ENCODE assay signal across 13 mouse cellular contexts in genomic region chr5:142873718-142874117, GRCm38 (mm10).
"Had no signal": no experiment of that assay in that cellular context is flagged by ENCODE, and none has a peak within 500 bp of the region (broad histone marks: within the 10 kb centered on the region; RNA-seq: fewer than 3 reads in every experiment).

No protein-coding gene starts in this region.

- H3K27ac ChIP-seq: limb, embryonic 12.5 days; liver, embryonic 15.5 days; lung, embryonic 15.5 days; neural tube, embryonic 12.5 days; stomach, postnatal 0 days had no signal

- DNase-seq: kidney, adult 9 months; kidney, postnatal 10 days; kidney, postnatal 4 days; liver; lung, postnatal 36 days; midbrain, embryonic 14.5 days; thymus, adult 18-20 months; thymus, postnatal 14 days had no signal

- H3K27me3 ChIP-seq: limb, embryonic 12.5 days; liver, embryonic 15.5 days; lung, embryonic 15.5 days; neural tube, embryonic 12.5 days had no signal

- H3K4me3 ChIP-seq: limb, embryonic 12.5 days; liver, embryonic 15.5 days; lung, embryonic 15.5 days; neural tube, embryonic 12.5 days had no signal

- H3K9me3 ChIP-seq: limb, embryonic 12.5 days; liver, embryonic 15.5 days; lung, embryonic 15.5 days; neural tube, embryonic 12.5 days had no signal

- H3K9ac ChIP-seq: limb, embryonic 12.5 days; liver, embryonic 15.5 days; lung, embryonic 15.5 days; neural tube, embryonic 12.5 days had no signal

- H3K4me2 ChIP-seq: limb, embryonic 12.5 days; liver, embryonic 15.5 days; lung, embryonic 15.5 days; neural tube, embryonic 12.5 days had no signal
